Mouse (Mus musculus): ENCODE measurements at regions not wholly inside any gene's neighbourhood (a gene's known extent, or its start where the extent isn't known, plus 50 kb on each side); places are given as distances from the start of the nearest gene placed in this dataset.
A peak's percentile ranks its signal among the peaks of the same experiment; 100 is the strongest.

- DNase-seq: no peak
These were observed 178.7 kb upstream of the Gm4791 start for GRCm38 (mm10) chr9:46819808-46820207.

DNA sequence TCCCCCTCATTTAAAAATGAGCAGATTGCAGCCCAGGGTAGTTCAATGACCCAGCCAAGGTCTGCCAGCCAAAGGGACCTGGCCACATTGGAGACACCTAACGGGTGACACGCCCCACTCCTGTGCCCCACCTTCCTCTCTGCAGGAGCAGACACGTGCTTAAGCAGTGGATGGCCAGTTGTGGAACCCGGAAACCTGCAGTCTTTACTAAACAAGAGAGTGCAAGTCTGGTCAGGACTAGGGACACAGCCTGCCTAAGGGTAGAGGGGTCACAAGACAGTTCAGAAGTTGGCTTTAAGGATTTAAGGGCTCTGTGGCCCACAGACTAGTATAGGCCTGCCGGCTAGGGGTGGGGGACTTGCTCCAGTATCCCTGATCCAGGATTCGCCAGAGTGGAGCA, 179.2 kb upstream of the Gm4791 start:
- no peak for DNase-seq

GRCm38 (mm10) chr9:46816126-46816525, 182.4 kb upstream of the Gm4791 start:
- no peak for DNase-seq

DNA sequence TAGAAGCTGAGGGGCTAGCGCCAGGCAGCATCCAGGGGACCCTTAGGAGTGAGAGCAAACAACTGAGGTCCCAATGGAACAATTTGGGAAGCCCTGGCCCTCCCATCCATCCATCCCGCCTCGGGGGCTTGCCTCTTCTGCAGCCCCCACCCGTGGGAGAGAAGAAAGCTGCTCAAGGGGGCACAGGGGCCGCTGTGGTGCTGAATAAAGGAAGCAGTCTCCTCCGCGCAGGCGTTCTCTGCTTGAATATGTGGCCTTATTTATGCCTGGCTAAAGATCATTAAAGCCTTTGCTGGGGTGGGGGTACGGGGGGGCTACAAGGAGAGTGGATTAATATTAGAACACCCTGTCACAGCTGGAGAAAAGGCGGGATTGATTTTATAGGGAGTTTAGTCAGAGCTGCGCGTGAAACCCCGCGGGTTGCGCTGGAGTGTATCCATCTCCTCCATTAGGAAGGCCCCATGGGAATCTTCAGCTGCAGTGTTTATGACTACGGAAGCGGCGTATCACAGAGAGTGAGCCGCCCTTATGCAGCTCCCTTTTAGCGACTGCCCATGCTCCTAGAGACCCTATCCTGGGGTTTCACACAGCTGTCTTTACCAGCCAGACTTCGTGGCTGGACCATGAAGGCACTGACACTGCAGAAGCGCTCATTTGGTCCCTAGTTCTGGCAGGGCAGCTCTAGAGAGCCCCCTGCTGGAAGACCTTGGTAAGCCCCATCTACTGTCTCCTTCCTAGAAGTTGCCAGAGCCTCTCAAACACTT, 183.9 kb upstream of the Gm4791 start:
- peak; percentile 76 for DNase-seq

- no peak for DNase-seq
These were observed 188.3 kb upstream of the Gm4791 start for GRCm38 (mm10) chr9:46810266-46810665.

GRCm38 (mm10) chr9:46795446-46795845, 203.1 kb upstream of the Gm4791 start:
- DNase-seq: no peak

- no peak for DNase-seq
These were observed 209.5 kb upstream of the Gm4791 start for GRCm38 (mm10) chr9:46789036-46789435.

GRCm38 (mm10) chr9:46788456-46788855, 210.1 kb upstream of the Gm4791 start:
- DNase-seq: no peak

- DNase-seq: no peak
These were observed 214.1 kb upstream of the Gm4791 start for GRCm38 (mm10) chr9:46784355-46784975.

GRCm38 (mm10) chr9:46783597-46784354, 214.8 kb upstream of the Gm4791 start:
- DNase-seq: no peak

GRCm38 (mm10) chr9:46781681-46782080, 216.9 kb upstream of the Gm4791 start:
- no peak for DNase-seq

DNA sequence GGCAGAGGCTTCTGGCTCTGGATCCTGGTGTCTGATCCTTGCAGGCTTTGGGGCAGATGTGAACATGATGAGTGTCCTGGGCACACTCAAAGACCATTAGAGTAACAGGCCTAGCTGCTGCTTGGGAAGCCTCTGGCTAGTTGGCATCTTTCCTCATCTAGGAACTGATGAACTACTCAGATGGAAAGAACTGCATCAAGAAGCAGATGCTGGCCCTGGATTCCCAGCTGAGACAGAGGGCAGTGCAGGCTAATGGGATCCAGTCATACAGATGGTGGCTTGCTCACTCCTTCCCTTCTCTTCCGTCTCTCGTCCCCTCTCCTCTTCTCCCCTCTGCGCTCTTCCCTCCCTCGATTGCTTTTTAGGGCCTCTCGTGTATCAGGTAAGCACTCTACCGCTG, 219.8 kb upstream of the Gm4791 start:
- DNase-seq: no peak

- no peak for DNase-seq
These were observed 223.7 kb upstream of the Gm4791 start for GRCm38 (mm10) chr9:46774821-46775220.

DNA sequence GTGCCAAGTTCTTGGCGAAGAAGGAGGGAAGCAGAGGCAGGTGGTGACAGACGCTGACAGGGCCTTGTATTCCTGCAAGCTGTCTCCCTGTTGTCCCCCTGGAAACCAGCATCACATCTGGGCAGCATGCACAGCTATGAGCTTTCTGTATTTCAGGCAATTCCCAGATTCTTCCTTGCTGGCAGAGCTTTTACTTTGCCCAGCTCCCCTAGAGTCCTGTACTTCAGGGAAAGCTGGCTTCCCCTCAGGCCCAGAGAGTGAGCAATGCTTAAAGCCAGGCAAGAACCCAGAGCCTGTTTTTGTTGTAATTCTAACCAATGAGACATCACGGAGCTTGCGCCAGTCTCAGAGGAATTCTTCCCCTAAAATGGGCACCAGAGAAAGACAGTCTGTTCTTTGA, 238.3 kb upstream of the Gm4791 start:
- no peak for DNase-seq

- no peak for DNase-seq
These were observed 241.4 kb upstream of the Gm4791 start for GRCm38 (mm10) chr9:46757005-46757672.

DNA sequence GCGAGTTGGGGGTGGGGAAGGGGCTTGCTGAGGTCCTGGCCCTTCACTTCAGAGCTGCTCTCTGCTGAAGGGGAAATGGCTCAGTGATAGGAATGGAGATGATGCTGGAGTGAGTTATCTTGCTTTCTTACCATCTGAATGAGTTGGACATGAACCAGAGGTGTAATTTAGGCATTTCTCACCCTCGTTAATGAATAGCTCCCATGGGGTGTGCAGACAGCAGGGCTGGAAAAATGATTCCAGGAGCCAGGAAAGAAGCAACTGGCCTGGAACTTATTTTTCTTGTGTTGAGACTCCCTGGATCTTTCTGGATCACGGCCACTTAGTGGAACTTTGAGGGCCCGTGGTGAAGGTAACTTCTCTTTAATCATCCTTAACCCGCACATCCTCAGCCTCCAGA, 246.6 kb upstream of the Gm4791 start:
- no peak for DNase-seq

GRCm38 (mm10) chr9:46749441-46749840, 249.1 kb upstream of the Gm4791 start:
- no peak for DNase-seq

GRCm38 (mm10) chr9:46746266-46746665, 252.3 kb upstream of the Gm4791 start:
- DNase-seq: peak; percentile 63

GRCm38 (mm10) chr9:46740496-46740895, 258.0 kb upstream of the Gm4791 start:
- no peak for DNase-seq

DNA sequence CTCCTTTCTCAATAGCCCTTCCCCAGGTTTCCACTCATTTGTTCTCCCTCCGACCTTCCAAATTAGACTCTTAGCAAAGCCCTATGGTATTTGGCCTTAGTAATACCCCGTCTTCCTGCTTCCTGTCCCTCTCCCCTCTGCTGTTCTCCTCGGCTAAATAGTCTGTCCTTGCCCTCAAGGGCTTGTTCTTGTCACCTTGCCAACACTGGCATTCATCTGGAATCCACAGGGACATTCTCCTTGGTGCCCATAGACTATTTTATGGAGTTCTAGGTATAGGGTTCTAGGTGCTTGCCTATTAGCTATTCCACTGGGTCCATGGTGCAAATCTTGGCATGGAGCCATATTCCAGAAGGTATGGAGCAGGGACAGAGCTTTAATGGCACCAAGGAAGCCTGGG, 259.2 kb upstream of the Gm4791 start:
- peak; percentile 60 for DNase-seq

DNA sequence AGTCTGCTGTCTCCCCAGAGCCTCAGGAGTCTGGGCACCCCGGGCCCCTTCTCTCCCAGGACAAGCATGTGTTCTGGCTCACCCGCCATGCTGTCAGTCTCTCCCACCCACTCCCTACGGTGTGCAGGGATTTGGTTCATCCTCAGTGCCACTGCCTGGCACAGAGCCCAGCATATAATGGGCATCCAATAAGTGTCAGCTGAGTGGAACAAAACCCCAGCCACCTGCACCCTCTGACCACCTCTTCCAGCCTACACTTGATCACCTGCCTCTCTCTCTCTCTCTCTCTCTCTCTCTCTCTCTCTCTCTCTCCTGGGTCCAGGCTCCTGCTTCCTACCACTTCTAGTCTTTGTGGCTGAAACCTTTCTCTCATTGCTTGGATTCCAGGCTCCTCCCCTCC, 259.9 kb upstream of the Gm4791 start:
- peak; percentile 25 for DNase-seq

- DNase-seq: no peak
These were observed 260.5 kb upstream of the Gm4791 start for GRCm38 (mm10) chr9:46738056-46738455.

- DNase-seq: no peak
These were observed 261.1 kb upstream of the Gm4791 start for GRCm38 (mm10) chr9:46737446-46737845.
